Mouse (Mus musculus): Measurements from ENCODE around the gene Sptssb. TPM values are rescaled to one million over a fixed set of nuclear protein-coding genes. Genes with fewer than 3 reads are reported as not detected.

Sptssb gene
- polyA plus RNA-seq (2017; shearing (Covaris generic)): not detected

DNA sequence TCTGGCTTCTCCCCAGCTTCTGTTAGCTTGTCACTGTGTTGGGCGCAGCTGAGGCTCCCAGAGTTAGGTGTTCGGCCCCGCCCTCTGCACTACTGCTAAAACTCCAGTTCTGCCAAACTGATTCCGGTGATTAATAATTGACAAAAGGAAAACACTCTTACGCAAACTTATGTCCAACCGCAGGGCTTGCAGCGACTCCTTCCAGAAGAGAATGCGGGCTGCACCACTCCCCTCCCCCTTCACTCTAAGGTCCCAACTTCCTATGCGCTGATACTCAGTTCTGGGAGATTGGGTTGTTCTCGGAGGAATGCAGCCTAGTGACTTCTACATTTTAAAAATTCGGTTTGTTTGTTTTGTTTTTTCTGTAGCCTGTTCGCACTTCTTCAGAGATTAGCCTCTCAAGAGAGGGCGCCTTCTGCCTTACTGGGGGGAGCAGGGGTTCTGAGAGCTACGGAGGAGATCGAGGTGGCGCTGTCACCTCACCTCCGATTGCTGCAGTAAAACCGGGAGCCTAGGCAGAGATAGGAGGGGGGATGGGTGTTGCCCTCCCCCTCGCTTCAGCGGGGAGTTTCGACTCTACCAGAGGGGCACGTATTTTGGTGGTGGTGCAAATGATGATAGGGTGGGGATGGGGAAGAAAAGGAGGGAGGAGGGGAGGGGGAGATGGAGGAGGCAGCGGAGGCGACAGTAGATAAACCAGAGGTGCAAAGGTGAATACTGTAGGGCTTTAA, at the start of gene Sptssb:
Gene Sptssb (minus strand): TSS at position 83 of the 731 bp plus-strand sequence.

Other genes with a start within 250 kb of the Sptssb start
- 145 TPM for gene Nmd3, start 138.0 kb downstream of the Sptssb start, polyA plus RNA-seq (2017; shearing (Covaris generic))
- gene Otol1, start 147.7 kb upstream of the Sptssb start, polyA plus RNA-seq (2017; shearing (Covaris generic)): not detected

Data from inflammation-experienced regulatory T-cells, adult 16 weeks (primary cell).